Mouse (Mus musculus): Measurements from ENCODE around the gene Islr2. TPM values are rescaled to one million over a fixed set of nuclear protein-coding genes. Genes with fewer than 3 reads are reported as not detected.

Islr2 gene
- polyA plus RNA-seq, 1 experiment from 2014 or later, result not detected

GRCm38 (mm10) chr9:58225915-58226913, 22.1 kb upstream of the Islr2 start:
- no peak overlapping the region for H3K27ac ChIP-seq (ENCODE audit: low read depth)
- H3K4me2 ChIP-seq (ENCODE audit: low read depth, low read length), result no peak overlapping the region
- peak; percentile 76 for DNase-seq
- H3K27me3 ChIP-seq (ENCODE audit: insufficient read depth, low read length), result no peaks in the 10 kb centered on the region
- no peaks in the 10 kb centered on the region for H3K9me3 ChIP-seq (ENCODE audit: low read length)
- TF ChIP-seq CTCF (IDR thresholded peaks at IDR 0.05; ENCODE audit: low read depth) (peak; percentile 94), EP300 (IDR thresholded peaks at IDR 0.05; ENCODE audit: low read depth) (peak; percentile 14; the same call in 1 of the 2 replicates)
- peaks cover 96% of the 10 kb centered on the region for H3K36me3 ChIP-seq (replicated peaks; ENCODE audit: insufficient read depth, low read length)
- no peak overlapping the region for H3K9ac ChIP-seq (replicated peaks)
- peak; percentile 44; the same call in 1 of the 2 replicates for ATAC-seq
- WGBS (ENCODE audit: insufficient replicate concordance), result 50% methylated on average over 9 of the region's 9 CpGs
- no peak overlapping the region for H3K4me3 ChIP-seq (ENCODE audit: low read depth, low read length)
- 0 out of 2 replicates have a peak, but pooled peaks cover 3% of the 10 kb centered on the region for H3K4me1 ChIP-seq (ENCODE audit: insufficient read depth)

GRCm38 (mm10) chr9:58224356-58224755, 20.2 kb upstream of the Islr2 start:
- H3K27me3 ChIP-seq (ENCODE audit: insufficient read depth, low read length), result no peaks in the 10 kb centered on the region
- no peak overlapping the region for H3K27ac ChIP-seq (ENCODE audit: low read depth)
- H3K4me2 ChIP-seq (ENCODE audit: low read depth, low read length), result no peak overlapping the region
- H3K4me3 ChIP-seq (ENCODE audit: low read depth, low read length), result no peak overlapping the region
- 0 out of 2 replicates have a peak, but pooled peaks cover 3% of the 10 kb centered on the region for H3K4me1 ChIP-seq (ENCODE audit: insufficient read depth)
- TF ChIP-seq EP300 (IDR thresholded peaks at IDR 0.05; ENCODE audit: low read depth) (no peak), CTCF (IDR thresholded peaks at IDR 0.05; ENCODE audit: low read depth) (no peak)
- H3K9me3 ChIP-seq (ENCODE audit: low read length), result no peaks in the 10 kb centered on the region
- peaks cover 96% of the 10 kb centered on the region for H3K36me3 ChIP-seq (replicated peaks; ENCODE audit: insufficient read depth, low read length)
- ATAC-seq, result no peak
- H3K9ac ChIP-seq (replicated peaks), result no peak overlapping the region
- DNase-seq, result no peak
- WGBS (ENCODE audit: insufficient replicate concordance), result 86% methylated on average over 2 of the region's 2 CpGs

GRCm38 (mm10) chr9:58220218-58220903, 16.2 kb upstream of the Islr2 start:
- Histone ChIP-seq H3K27ac (ENCODE audit: low read depth) (no peak overlapping the region), H3K27me3 (ENCODE audit: insufficient read depth, low read length) (no peaks in the 10 kb centered on the region), H3K9me3 (ENCODE audit: low read length) (no peaks in the 10 kb centered on the region), H3K4me2 (ENCODE audit: low read depth, low read length) (no peak overlapping the region), H3K4me3 (ENCODE audit: low read depth, low read length) (no peak overlapping the region), H3K9ac (replicated peaks) (no peak overlapping the region), H3K36me3 (replicated peaks; ENCODE audit: insufficient read depth, low read length) (peaks cover 64% of the 10 kb centered on the region), H3K4me1 (ENCODE audit: insufficient read depth) (no peaks in the 10 kb centered on the region)
- no peak for ATAC-seq
- TF ChIP-seq EP300 (IDR thresholded peaks at IDR 0.05; ENCODE audit: low read depth), result no peak
- peak; percentile 78 for TF ChIP-seq CTCF (IDR thresholded peaks at IDR 0.05; ENCODE audit: low read depth)
- DNase-seq, result peak; percentile 67
- WGBS (ENCODE audit: insufficient replicate concordance), result 72% methylated on average over 24 of the region's 24 CpGs

GRCm38 (mm10) chr9:58218539-58218938, 14.4 kb upstream of the Islr2 start:
- H3K4me2 ChIP-seq (ENCODE audit: low read depth, low read length), result no peak overlapping the region
- no peaks in the 10 kb centered on the region for H3K9me3 ChIP-seq (ENCODE audit: low read length)
- 93% methylated on average over 3 of the region's 3 CpGs for WGBS (ENCODE audit: insufficient replicate concordance)
- DNase-seq (no peak), ATAC-seq (no peak)
- no peak overlapping the region for H3K4me3 ChIP-seq (ENCODE audit: low read depth, low read length)
- H3K9ac ChIP-seq (replicated peaks), result no peak overlapping the region
- no peaks in the 10 kb centered on the region for H3K27me3 ChIP-seq (ENCODE audit: insufficient read depth, low read length)
- peaks cover 14% of the 10 kb centered on the region for H3K4me1 ChIP-seq (ENCODE audit: insufficient read depth)
- TF ChIP-seq EP300 (IDR thresholded peaks at IDR 0.05; ENCODE audit: low read depth) (no peak), CTCF (IDR thresholded peaks at IDR 0.05; ENCODE audit: low read depth) (no peak)
- no peak overlapping the region for H3K27ac ChIP-seq (ENCODE audit: low read depth)
- peaks cover 46% of the 10 kb centered on the region for H3K36me3 ChIP-seq (replicated peaks; ENCODE audit: insufficient read depth, low read length)

GRCm38 (mm10) chr9:58216402-58216801, 12.3 kb upstream of the Islr2 start:
- Histone ChIP-seq H3K4me1 (ENCODE audit: insufficient read depth) (peaks cover 21% of the 10 kb centered on the region), H3K9me3 (ENCODE audit: low read length) (no peaks in the 10 kb centered on the region), H3K9ac (replicated peaks) (no peak overlapping the region), H3K36me3 (replicated peaks; ENCODE audit: insufficient read depth, low read length) (peaks cover 26% of the 10 kb centered on the region), H3K27me3 (ENCODE audit: insufficient read depth, low read length) (no peaks in the 10 kb centered on the region), H3K4me3 (ENCODE audit: low read depth, low read length) (no peak overlapping the region), H3K4me2 (ENCODE audit: low read depth, low read length) (no peak overlapping the region), H3K27ac (ENCODE audit: low read depth) (no peak overlapping the region)
- WGBS (ENCODE audit: insufficient replicate concordance), result 62% methylated on average over 6 of the region's 6 CpGs
- no peak for ATAC-seq
- peak; percentile 55 for DNase-seq
- no peak for TF ChIP-seq EP300 (IDR thresholded peaks at IDR 0.05; ENCODE audit: low read depth)
- TF ChIP-seq CTCF (IDR thresholded peaks at IDR 0.05; ENCODE audit: low read depth), result peak; percentile 83
